Mouse (Mus musculus): ENCODE results near the gene Magi1.

DNA sequence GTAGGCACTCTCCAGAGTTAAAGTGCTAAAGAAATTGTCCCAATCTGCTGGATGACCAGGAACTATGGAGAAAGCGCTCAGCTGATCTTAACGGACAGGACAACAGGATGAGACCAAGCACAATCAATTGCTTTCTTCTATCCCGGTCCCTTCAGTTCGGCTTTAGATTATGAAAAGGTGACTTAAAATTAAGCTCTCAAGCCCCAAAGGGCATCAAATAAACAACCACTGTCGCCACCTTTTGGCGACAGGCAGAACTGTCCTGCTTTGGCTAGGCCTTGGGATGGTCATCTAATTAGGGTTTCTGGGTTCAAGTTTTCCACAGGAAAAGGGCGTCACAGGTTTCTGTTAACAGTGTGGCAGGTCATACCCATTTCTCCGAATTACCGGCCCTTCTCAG is 298.6 kb downstream of the Magi1 start:
- no peak for TF ChIP-seq POLR2A (IDR thresholded peaks at IDR 0.05; ENCODE audit: borderline replicate concordance, control insufficient read depth, low read depth, low read length)
- no peak; the same call in 1 of the 2 replicates for TF ChIP-seq CTCF (IDR thresholded peaks at IDR 0.05; ENCODE audit: control insufficient read depth, insufficient read depth, low read length)

Measured in bone marrow, adult 2 months (tissue).